Mouse (Mus musculus): Measurements from ENCODE around the gene Olfr490.

Gene Olfr490

GRCm38 (mm10) chr7:108288834-108289233 lies at the start of gene Olfr490:
TSS of gene Olfr490 (minus strand) at chr7:108288934.
- DNase-seq (ENCODE audit: low spot score): no peak

- no peak for DNase-seq (ENCODE audit: low spot score)
These were observed 34.8 kb upstream of the Olfr490 start, which contains the start of gene Olfr492 for GRCm38 (mm10) chr7:108323574-108323973. TSS of gene Olfr492 (minus strand) at chr7:108323674.

GRCm38 (mm10) chr7:108313151-108313550 lies 24.4 kb upstream of the Olfr490 start, which contains the start of gene Olfr491:
TSS of gene Olfr491 (plus strand) at chr7:108313451.
- no peak for DNase-seq (ENCODE audit: low spot score)

- DNase-seq (ENCODE audit: low spot score): no peak
These were observed 30.5 kb downstream of the Olfr490 start, which contains the start of gene Olfr488 for GRCm38 (mm10) chr7:108258247-108258646. TSS of gene Olfr488 (minus strand) at chr7:108258347.

All from embryo, embryonic 10 days (tissue).